Mouse (Mus musculus) neural tube, embryonic 14.5 days (tissue): Measurements from ENCODE around the gene Ubtf. TPM values are rescaled to one million over a fixed set of nuclear protein-coding genes. Genes with fewer than 3 reads are reported as not detected.

Experiments
- ATAC-seq: fragments of 200-750 bp; cut with Nextera tagmentation; 2 replicates; pipeline ENCODE4 v1.8.0; 2017; ENCODE audit warnings: low read depth, mild to moderate bottlenecking, moderate TSS enrichment, moderate library complexity
- H3K27ac ChIP-seq: fragments of 300-500 bp; sonication (generic); 2 replicates; pipeline ENCODE4 v1.5.1; 2014; ENCODE audit warnings: low read depth, mild to moderate bottlenecking, control low read depth, low read length, moderate library complexity, mixed read lengths
- H3K27me3 ChIP-seq: fragments of 300-500 bp; sonication (generic); 2 replicates; pipeline ENCODE4 v1.6.1; 2014; ENCODE audit warnings: low read length; ENCODE audit not compliant: control insufficient read depth, insufficient read depth
- H3K36me3 ChIP-seq: fragments of 300-500 bp; sonication (generic); 2 replicates; pipeline ENCODE4 v1.6.1; 2014; ENCODE audit warnings: low read length, mixed read lengths; ENCODE audit not compliant: control insufficient read depth, insufficient read depth
- H3K4me1 ChIP-seq: fragments of 300-500 bp; sonication (generic); 2 replicates; pipeline ENCODE4 v1.6.1; 2014; ENCODE audit warnings: low read length; ENCODE audit not compliant: control insufficient read depth, insufficient read depth
- H3K4me2 ChIP-seq: fragments of 300-500 bp; sonication (generic); 2 replicates; pipeline ENCODE4 v1.6.1; 2014; ENCODE audit warnings: mild to moderate bottlenecking, low read depth, low read length, control low read depth
- H3K4me3 ChIP-seq: fragments of 300-500 bp; sonication (generic); 2 replicates; pipeline ENCODE4 v1.5.1; 2014; ENCODE audit warnings: low read depth, low read length, control low read depth, mixed read lengths
- H3K9ac ChIP-seq: fragments of 300-500 bp; sonication (generic); replicated peaks from 2 replicates; pipeline ENCODE4 v1.6.1; 2014; ENCODE audit warnings: low read depth, mild to moderate bottlenecking, control low read depth, low read length, mixed read lengths
- H3K9me3 ChIP-seq: fragments of 300-500 bp; sonication (generic); 2 replicates; pipeline ENCODE4 v1.6.1; 2016; ENCODE audit warnings: low read length; ENCODE audit not compliant: control insufficient read depth
- WGBS: fragments of 180-500 bp; shearing (Covaris S2); extraction: QIAGEN DNeasy Blood & Tissue Kit; methylation state at CpG from one replicate; pipeline ENCODE4 v1.1.7; 2014; 5-methylcytosine and 5-hydroxymethylcytosine counted together
- polyA plus RNA-seq: library from polyadenylated mRNA; unstranded; fragments of >200 nt; fragmentation: Nextera tagmentation; extraction: Ambion mirVana; gene quantifications from 2 replicates; pipeline ENCODE4 v1.2.1, GENCODE M21; 2014

Gene Ubtf
- polyA plus RNA-seq, 1 experiment from 2014 or later = 70.3 TPM

- no peaks in the 10 kb centered on the region for H3K4me1 ChIP-seq
- no peak overlapping the region for H3K4me3 ChIP-seq
- H3K9ac ChIP-seq = no peak overlapping the region
- H3K9me3 ChIP-seq = no peaks in the 10 kb centered on the region
- H3K27ac ChIP-seq = no peak overlapping the region
- H3K36me3 ChIP-seq = no peaks in the 10 kb centered on the region
- no peak for ATAC-seq
- no peak overlapping the region for H3K4me2 ChIP-seq
- H3K27me3 ChIP-seq = no peaks in the 10 kb centered on the region
These were observed 10.0 kb upstream of the Ubtf start for GRCm38 (mm10) chr11:102329518-102329917.

- no peak overlapping the region for H3K27ac ChIP-seq
- H3K9me3 ChIP-seq = no peaks in the 10 kb centered on the region
- H3K4me1 ChIP-seq = no peaks in the 10 kb centered on the region
- H3K4me2 ChIP-seq = no peak overlapping the region
- 85% methylated on average over 7 of the region's 7 CpGs for WGBS
- H3K27me3 ChIP-seq = no peaks in the 10 kb centered on the region
- no peak for ATAC-seq
- no peak overlapping the region for H3K4me3 ChIP-seq
- no peaks in the 10 kb centered on the region for H3K36me3 ChIP-seq
- no peak overlapping the region for H3K9ac ChIP-seq
These were observed 8.3 kb upstream of the Ubtf start for GRCm38 (mm10) chr11:102327839-102328238.

GRCm38 (mm10) chr11:102327250-102327649 is 7.7 kb upstream of the Ubtf start:
- WGBS = 59% methylated on average over 5 of the region's 5 CpGs
- Histone ChIP-seq H3K4me3 (no peak overlapping the region), H3K27me3 (no peaks in the 10 kb centered on the region), H3K9ac (no peak overlapping the region), H3K4me1 (no peaks in the 10 kb centered on the region), H3K36me3 (no peaks in the 10 kb centered on the region), H3K9me3 (no peaks in the 10 kb centered on the region), H3K27ac (no peak overlapping the region), H3K4me2 (no peak overlapping the region)
- no peak for ATAC-seq

GRCm38 (mm10) chr11:102323516-102323915 is 4.0 kb upstream of the Ubtf start:
- Histone ChIP-seq H3K9ac (no peak overlapping the region), H3K4me2 (no peak overlapping the region), H3K4me3 (no peak overlapping the region), H3K36me3 (no peaks in the 10 kb centered on the region), H3K4me1 (peaks cover 7% of the 10 kb centered on the region; the same call in 1 of the 2 replicates), H3K27ac (no peak overlapping the region), H3K27me3 (peaks cover 1% of the 10 kb centered on the region; the same call in 1 of the 2 replicates), H3K9me3 (no peaks in the 10 kb centered on the region)
- 93% methylated on average over 1 of the region's 1 CpGs for WGBS
- ATAC-seq = no peak

GRCm38 (mm10) chr11:102321931-102322330 is 2.4 kb upstream of the Ubtf start:
- no peak overlapping the region for H3K9ac ChIP-seq
- H3K27ac ChIP-seq = no peak overlapping the region
- ATAC-seq = no peak
- no peak overlapping the region for H3K4me2 ChIP-seq
- H3K27me3 ChIP-seq = peaks cover 3% of the 10 kb centered on the region; the same call in 1 of the 2 replicates
- no peaks in the 10 kb centered on the region for H3K36me3 ChIP-seq
- 78% methylated on average over 6 of the region's 6 CpGs for WGBS
- H3K9me3 ChIP-seq = no peaks in the 10 kb centered on the region
- H3K4me1 ChIP-seq = peaks cover 7% of the 10 kb centered on the region; the same call in 1 of the 2 replicates
- no peak overlapping the region for H3K4me3 ChIP-seq

GRCm38 (mm10) chr11:102320686-102321005 is 1.1 kb upstream of the Ubtf start:
- peak overlapping the region; percentile 93 for H3K27ac ChIP-seq
- peak overlapping the region; percentile 99 for H3K4me3 ChIP-seq
- no peaks in the 10 kb centered on the region for H3K9me3 ChIP-seq
- peak overlapping the region; percentile 97 for H3K4me2 ChIP-seq
- ATAC-seq = peak; percentile 16
- peaks cover 3% of the 10 kb centered on the region; the same call in 1 of the 2 replicates for H3K27me3 ChIP-seq
- 3% methylated on average over 10 of the region's 10 CpGs for WGBS
- H3K36me3 ChIP-seq = no peaks in the 10 kb centered on the region
- H3K4me1 ChIP-seq = peaks cover 14% of the 10 kb centered on the region; the same call in 1 of the 2 replicates
- peak overlapping the region; percentile 99 for H3K9ac ChIP-seq

GRCm38 (mm10) chr11:102319941-102320685 is 571 bp upstream of the Ubtf start:
- Histone ChIP-seq H3K4me2 (peak overlapping the region; percentile 97), H3K9ac (peak overlapping the region; percentile 99), H3K4me3 (peak overlapping the region; percentile 99), H3K36me3 (peaks cover 1% of the 10 kb centered on the region; the same call in 1 of the 2 replicates), H3K9me3 (no peaks in the 10 kb centered on the region), H3K27ac (peak overlapping the region; percentile 93), H3K27me3 (peaks cover 3% of the 10 kb centered on the region; the same call in 1 of the 2 replicates), H3K4me1 (peaks cover 15% of the 10 kb centered on the region; the same call in 1 of the 2 replicates)
- peak; percentile 52 for ATAC-seq
- WGBS = under 1% methylated on average over 38 of the region's 38 CpGs

- under 1% methylated on average over 79 of the region's 84 CpGs for WGBS
- peak overlapping the region; percentile 97 for H3K4me2 ChIP-seq
- H3K27me3 ChIP-seq = peaks cover 3% of the 10 kb centered on the region; the same call in 1 of the 2 replicates
- peak overlapping the region; percentile 99 for H3K9ac ChIP-seq
- H3K9me3 ChIP-seq = no peaks in the 10 kb centered on the region
- H3K27ac ChIP-seq = peak overlapping the region; percentile 93
- H3K36me3 ChIP-seq = peaks cover 12% of the 10 kb centered on the region; the same call in 1 of the 2 replicates
- H3K4me1 ChIP-seq = peaks cover 15% of the 10 kb centered on the region; the same call in 1 of the 2 replicates
- peak overlapping the region; percentile 99 for H3K4me3 ChIP-seq
- ATAC-seq = no peak
These were observed 749 bp downstream of the Ubtf start for GRCm38 (mm10) chr11:102318576-102319409.
